Mouse (Mus musculus): ENCODE measurements at regions not wholly inside any gene's neighbourhood (a gene's known extent, or its start where the extent isn't known, plus 50 kb on each side); places are given as distances from the start of the nearest gene placed in this dataset.

- WGBS = 68% methylated on average over 2 of the region's 2 CpGs
- Histone ChIP-seq H3K4me3 (ENCODE audit: control insufficient read depth, insufficient read depth, low read length) (no peak overlapping the region), H3K4me1 (replicated peaks; ENCODE audit: control insufficient read depth, insufficient read depth, low read length) (no peaks in the 10 kb centered on the region), H3K36me3 (ENCODE audit: control insufficient read depth, insufficient read depth, low read length) (no peaks in the 10 kb centered on the region), H3K27me3 (ENCODE audit: control insufficient read depth, insufficient read depth, low read length) (no peaks in the 10 kb centered on the region), H3K27ac (ENCODE audit: control insufficient read depth, insufficient read depth, low read length) (no peak overlapping the region)
- no peak for TF ChIP-seq POLR2A (IDR thresholded peaks at IDR 0.05; ENCODE audit: control insufficient read depth, extremely low read depth, insufficient read depth, low read length, poor library complexity)
- TF ChIP-seq CTCF (IDR thresholded peaks at IDR 0.05; ENCODE audit: borderline replicate concordance, control insufficient read depth, extremely low read depth, insufficient read depth, low read length, poor library complexity) = no peak
- no peak for DNase-seq
These were observed 143.1 kb upstream of the Egfl6 start for GRCm38 (mm10) chrX:166728622-166728928.

- WGBS = 93% methylated on average over 7 of the region's 7 CpGs
- no peak overlapping the region for H3K4me3 ChIP-seq (ENCODE audit: control insufficient read depth, insufficient read depth, low read length)
- H3K36me3 ChIP-seq (ENCODE audit: control insufficient read depth, insufficient read depth, low read length) = no peaks in the 10 kb centered on the region
- no peaks in the 10 kb centered on the region for H3K4me1 ChIP-seq (replicated peaks; ENCODE audit: control insufficient read depth, insufficient read depth, low read length)
- no peaks in the 10 kb centered on the region for H3K27me3 ChIP-seq (ENCODE audit: control insufficient read depth, insufficient read depth, low read length)
- H3K27ac ChIP-seq (ENCODE audit: control insufficient read depth, insufficient read depth, low read length) = no peak overlapping the region
- no peak for DNase-seq
- TF ChIP-seq CTCF (IDR thresholded peaks at IDR 0.05; ENCODE audit: borderline replicate concordance, control insufficient read depth, extremely low read depth, insufficient read depth, low read length, poor library complexity) (no peak), POLR2A (IDR thresholded peaks at IDR 0.05; ENCODE audit: control insufficient read depth, extremely low read depth, insufficient read depth, low read length, poor library complexity) (no peak)
These were observed 142.5 kb upstream of the Egfl6 start for GRCm38 (mm10) chrX:166727823-166728621.

GRCm38 (mm10) chrX:166725761-166726503, 140.4 kb upstream of the Egfl6 start:
- WGBS = 74% methylated on average over 6 of the region's 6 CpGs
- H3K36me3 ChIP-seq (ENCODE audit: control insufficient read depth, insufficient read depth, low read length) = no peaks in the 10 kb centered on the region

GRCm38 (mm10) chrX:166718075-166718474, 132.6 kb upstream of the Egfl6 start:
- Histone ChIP-seq H3K4me3 (ENCODE audit: control insufficient read depth, insufficient read depth, low read length) (no peak overlapping the region), H3K27ac (ENCODE audit: control insufficient read depth, insufficient read depth, low read length) (no peak overlapping the region), H3K4me1 (replicated peaks; ENCODE audit: control insufficient read depth, insufficient read depth, low read length) (no peaks in the 10 kb centered on the region), H3K27me3 (ENCODE audit: control insufficient read depth, insufficient read depth, low read length) (no peaks in the 10 kb centered on the region), H3K36me3 (ENCODE audit: control insufficient read depth, insufficient read depth, low read length) (no peaks in the 10 kb centered on the region)
- no peak for TF ChIP-seq POLR2A (IDR thresholded peaks at IDR 0.05; ENCODE audit: control insufficient read depth, extremely low read depth, insufficient read depth, low read length, poor library complexity)
- TF ChIP-seq CTCF (IDR thresholded peaks at IDR 0.05; ENCODE audit: borderline replicate concordance, control insufficient read depth, extremely low read depth, insufficient read depth, low read length, poor library complexity) = no peak
- DNase-seq = no peak

More at GRCm38 (mm10) chrX:166725761-166726503, 140.4 kb upstream of the Egfl6 start:
- TF ChIP-seq CTCF (IDR thresholded peaks at IDR 0.05; ENCODE audit: borderline replicate concordance, control insufficient read depth, extremely low read depth, insufficient read depth, low read length, poor library complexity) (no peak), POLR2A (IDR thresholded peaks at IDR 0.05; ENCODE audit: control insufficient read depth, extremely low read depth, insufficient read depth, low read length, poor library complexity) (no peak)
- no peak for DNase-seq
- H3K27me3 ChIP-seq (ENCODE audit: control insufficient read depth, insufficient read depth, low read length) = no peaks in the 10 kb centered on the region
- no peaks in the 10 kb centered on the region for H3K4me1 ChIP-seq (replicated peaks; ENCODE audit: control insufficient read depth, insufficient read depth, low read length)
- H3K4me3 ChIP-seq (ENCODE audit: control insufficient read depth, insufficient read depth, low read length) = no peak overlapping the region
- H3K27ac ChIP-seq (ENCODE audit: control insufficient read depth, insufficient read depth, low read length) = no peak overlapping the region

GRCm38 (mm10) chrX:166709306-166709705, 123.8 kb upstream of the Egfl6 start:
- 89% methylated on average over 2 of the region's 2 CpGs for WGBS
- H3K4me1 ChIP-seq (replicated peaks; ENCODE audit: control insufficient read depth, insufficient read depth, low read length) = no peaks in the 10 kb centered on the region
- no peak for TF ChIP-seq CTCF (IDR thresholded peaks at IDR 0.05; ENCODE audit: borderline replicate concordance, control insufficient read depth, extremely low read depth, insufficient read depth, low read length, poor library complexity)
- no peak for TF ChIP-seq POLR2A (IDR thresholded peaks at IDR 0.05; ENCODE audit: control insufficient read depth, extremely low read depth, insufficient read depth, low read length, poor library complexity)
- no peak overlapping the region for H3K4me3 ChIP-seq (ENCODE audit: control insufficient read depth, insufficient read depth, low read length)
- no peak for DNase-seq
- no peak overlapping the region for H3K27ac ChIP-seq (ENCODE audit: control insufficient read depth, insufficient read depth, low read length)
- H3K36me3 ChIP-seq (ENCODE audit: control insufficient read depth, insufficient read depth, low read length) = no peaks in the 10 kb centered on the region
- no peaks in the 10 kb centered on the region for H3K27me3 ChIP-seq (ENCODE audit: control insufficient read depth, insufficient read depth, low read length)

- WGBS = 90% methylated on average over 1 of the region's 1 CpGs
- DNase-seq = no peak
- Histone ChIP-seq H3K27me3 (ENCODE audit: control insufficient read depth, insufficient read depth, low read length) (no peaks in the 10 kb centered on the region), H3K4me3 (ENCODE audit: control insufficient read depth, insufficient read depth, low read length) (no peak overlapping the region), H3K27ac (ENCODE audit: control insufficient read depth, insufficient read depth, low read length) (no peak overlapping the region), H3K4me1 (replicated peaks; ENCODE audit: control insufficient read depth, insufficient read depth, low read length) (no peaks in the 10 kb centered on the region), H3K36me3 (ENCODE audit: control insufficient read depth, insufficient read depth, low read length) (no peaks in the 10 kb centered on the region)
- TF ChIP-seq CTCF (IDR thresholded peaks at IDR 0.05; ENCODE audit: borderline replicate concordance, control insufficient read depth, extremely low read depth, insufficient read depth, low read length, poor library complexity) = no peak
These were observed 122.6 kb upstream of the Egfl6 start for GRCm38 (mm10) chrX:166708106-166708505.

All from thymus, adult 2 months (tissue).